Mouse (Mus musculus): Measurements from ENCODE around the gene Apc2. TPM values are rescaled to one million over a fixed set of nuclear protein-coding genes. Genes with fewer than 3 reads are reported as not detected.
A peak's percentile ranks its signal among the peaks of the same experiment; 100 is the strongest.

The Apc2 gene
- polyA plus RNA-seq, 1 experiment from 2014 or later = 9.1 TPM

DNA sequence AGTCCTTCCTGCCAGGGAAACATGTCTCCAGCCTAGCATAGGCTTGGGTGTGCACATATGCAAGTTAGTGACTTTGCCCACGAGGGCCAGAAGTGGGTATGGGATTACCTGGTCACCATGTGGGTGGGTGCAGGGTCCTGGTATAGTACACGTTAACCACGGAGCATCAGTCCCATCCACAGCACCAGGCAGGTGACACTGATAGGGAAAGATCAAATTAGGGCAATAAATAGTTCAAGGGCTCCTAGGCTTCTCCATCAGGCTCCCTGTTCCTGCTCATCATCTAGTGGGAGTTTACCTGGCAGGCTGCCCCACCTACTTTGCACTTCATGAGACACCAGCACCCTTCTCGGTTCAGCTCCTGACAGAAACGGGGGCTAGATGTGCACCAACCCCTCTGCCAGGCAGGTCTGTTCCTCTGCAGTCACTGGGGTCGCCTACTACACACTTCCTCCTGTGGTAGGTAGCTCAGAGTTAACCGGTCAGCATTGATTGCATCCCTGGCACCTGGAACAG lies 931 bp upstream of the Apc2 start:
- ATAC-seq (replicated peaks; ENCODE audit: low FRiP score, low TSS enrichment, low read depth) (no peak), DNase-seq (ENCODE audit: low spot score) (no peak)
- H3K4me3 ChIP-seq (ENCODE audit: low read depth, low read length) = no peak overlapping the region
- H3K4me2 ChIP-seq (ENCODE audit: low read length) = no peak overlapping the region
- WGBS = 39% methylated on average over 7 of the region's 7 CpGs
- H3K4me1 ChIP-seq (replicated peaks; ENCODE audit: control insufficient read depth, insufficient read depth, low read length) = peaks cover 18% of the 10 kb centered on the region
- no peak overlapping the region for H3K9ac ChIP-seq (ENCODE audit: low read length)
- no peaks in the 10 kb centered on the region for H3K9me3 ChIP-seq (ENCODE audit: control insufficient read depth, low read length)
- no peak overlapping the region for H3K27ac ChIP-seq (ENCODE audit: low read depth)
- H3K36me3 ChIP-seq (ENCODE audit: control insufficient read depth, insufficient read depth, low read length) = peaks cover 21% of the 10 kb centered on the region
- peaks cover 29% of the 10 kb centered on the region for H3K27me3 ChIP-seq (replicated peaks; ENCODE audit: control insufficient read depth, insufficient read depth, low read length)

DNA sequence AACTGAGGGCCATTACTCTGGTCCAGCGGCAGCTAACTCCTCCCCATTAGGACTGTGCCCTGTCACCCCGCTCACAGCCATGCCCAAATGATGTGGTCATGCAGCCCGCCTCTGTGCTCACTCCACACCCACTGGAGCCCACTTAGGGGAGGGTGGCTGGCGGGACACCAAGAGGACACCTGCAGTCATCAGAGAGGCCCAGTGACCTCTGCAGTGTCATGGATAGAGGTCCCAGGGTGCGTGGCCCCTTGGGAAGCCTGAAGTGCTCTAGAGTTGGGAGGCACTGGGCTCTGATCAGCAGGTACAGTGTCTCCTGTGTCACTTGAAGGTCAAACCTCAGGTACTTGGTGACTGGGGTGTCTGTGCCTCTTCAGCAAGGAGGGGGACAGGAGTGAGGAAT lies 1.0 kb downstream of the Apc2 start:
- WGBS = 87% methylated on average over 5 of the region's 5 CpGs
- DNase-seq (ENCODE audit: low spot score) (no peak), ATAC-seq (replicated peaks; ENCODE audit: low FRiP score, low TSS enrichment, low read depth) (no peak)
- Histone ChIP-seq H3K4me1 (replicated peaks; ENCODE audit: control insufficient read depth, insufficient read depth, low read length) (peaks cover 17% of the 10 kb centered on the region), H3K36me3 (ENCODE audit: control insufficient read depth, insufficient read depth, low read length) (peaks cover 21% of the 10 kb centered on the region), H3K4me3 (ENCODE audit: low read depth, low read length) (no peak overlapping the region), H3K27ac (ENCODE audit: low read depth) (no peak overlapping the region), H3K9me3 (ENCODE audit: control insufficient read depth, low read length) (no peaks in the 10 kb centered on the region), H3K4me2 (ENCODE audit: low read length) (no peak overlapping the region; the same call in 1 of the 2 replicates), H3K9ac (ENCODE audit: low read length) (no peak overlapping the region), H3K27me3 (replicated peaks; ENCODE audit: control insufficient read depth, insufficient read depth, low read length) (peaks cover 48% of the 10 kb centered on the region)

DNA sequence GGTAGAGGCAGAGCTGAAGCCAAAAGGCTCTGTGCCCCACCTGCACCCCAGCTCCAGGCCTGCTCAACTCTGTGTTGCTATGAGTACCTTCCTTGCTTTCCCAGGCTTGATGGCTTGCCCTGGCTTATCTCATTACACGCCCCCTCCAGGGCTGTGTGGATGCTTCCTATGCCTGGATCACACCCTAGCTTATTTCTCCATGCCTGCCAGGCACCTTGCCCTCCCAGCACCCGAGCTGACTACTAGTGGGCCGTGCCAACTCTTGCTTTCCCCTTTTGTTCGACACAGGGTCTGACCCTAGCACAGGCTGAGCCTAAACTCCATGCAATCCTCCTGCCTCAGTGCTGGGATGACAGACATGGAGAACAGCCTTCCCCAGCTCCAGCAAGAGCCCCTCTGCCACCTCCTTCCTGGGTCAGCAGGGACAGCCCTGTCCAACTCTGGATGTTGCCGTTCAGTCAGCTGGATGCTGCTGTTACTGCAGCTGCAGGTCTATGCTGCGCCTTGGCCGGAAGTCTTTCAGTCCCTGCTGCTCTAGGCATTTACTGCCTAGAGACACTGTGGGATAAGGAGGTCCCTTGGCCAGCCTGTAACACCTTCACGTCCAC lies 1.9 kb downstream of the Apc2 start:
- no peaks in the 10 kb centered on the region for H3K9me3 ChIP-seq (ENCODE audit: control insufficient read depth, low read length)
- peaks cover 51% of the 10 kb centered on the region for H3K27me3 ChIP-seq (replicated peaks; ENCODE audit: control insufficient read depth, insufficient read depth, low read length)
- DNase-seq (ENCODE audit: low spot score) (no peak), ATAC-seq (replicated peaks; ENCODE audit: low FRiP score, low TSS enrichment, low read depth) (no peak)
- peaks cover 21% of the 10 kb centered on the region for H3K36me3 ChIP-seq (ENCODE audit: control insufficient read depth, insufficient read depth, low read length)
- H3K4me2 ChIP-seq (ENCODE audit: low read length) = no peak overlapping the region
- H3K4me3 ChIP-seq (ENCODE audit: low read depth, low read length) = no peak overlapping the region
- WGBS = 71% methylated on average over 8 of the region's 8 CpGs
- H3K4me1 ChIP-seq (replicated peaks; ENCODE audit: control insufficient read depth, insufficient read depth, low read length) = peaks cover 16% of the 10 kb centered on the region
- no peak overlapping the region for H3K27ac ChIP-seq (ENCODE audit: low read depth)
- no peak overlapping the region for H3K9ac ChIP-seq (ENCODE audit: low read length)

DNA sequence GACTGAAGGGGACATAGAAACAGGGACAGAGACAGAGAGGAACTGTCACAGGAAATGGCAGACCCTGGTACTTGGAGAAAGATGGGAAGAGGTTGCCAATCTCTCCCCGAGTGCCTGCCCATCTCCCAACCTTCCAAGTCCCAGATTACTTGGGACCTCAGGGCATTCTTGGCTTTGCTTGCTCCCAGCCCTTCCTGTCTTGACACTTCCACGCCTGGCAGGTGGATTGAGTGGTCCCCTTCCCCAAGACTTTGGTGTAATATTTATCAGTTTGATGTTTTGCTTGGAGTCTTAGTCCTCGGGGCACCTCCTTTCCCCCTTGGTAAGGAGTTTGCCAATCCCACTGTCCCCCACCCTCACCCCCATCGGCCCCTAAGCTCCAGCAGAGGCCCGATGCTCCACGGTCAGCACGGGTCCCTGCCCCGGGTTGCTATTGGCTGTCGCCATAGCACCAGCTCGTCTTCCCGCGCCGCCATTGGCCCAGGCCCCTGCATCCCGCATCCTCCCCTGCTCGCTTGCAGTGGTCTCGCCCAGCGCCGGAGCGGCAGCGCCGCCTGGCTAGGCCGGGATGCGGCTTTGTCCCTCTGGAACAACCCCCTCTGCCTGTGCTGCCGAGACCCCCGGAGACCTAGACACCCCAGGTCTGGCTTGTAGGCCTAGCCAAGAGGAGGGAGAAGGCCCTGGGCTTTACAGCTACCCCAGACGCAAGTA lies 2.9 kb downstream of the Apc2 start:
- ATAC-seq (replicated peaks; ENCODE audit: low FRiP score, low TSS enrichment, low read depth) (peak; percentile 19; the same call in 1 of the 2 replicates), DNase-seq (ENCODE audit: low spot score) (no peak)
- H3K27ac ChIP-seq (ENCODE audit: low read depth) = no peak overlapping the region
- H3K9ac ChIP-seq (ENCODE audit: low read length) = 0 out of 2 replicates have a peak overlapping the region, but pooled peaks have one; percentile 7
- peaks cover 15% of the 10 kb centered on the region for H3K36me3 ChIP-seq (ENCODE audit: control insufficient read depth, insufficient read depth, low read length)
- 0 out of 2 replicates have a peak overlapping the region, but pooled peaks have one; percentile 8 for H3K4me2 ChIP-seq (ENCODE audit: low read length)
- H3K27me3 ChIP-seq (replicated peaks; ENCODE audit: control insufficient read depth, insufficient read depth, low read length) = peaks cover 56% of the 10 kb centered on the region
- 4% methylated on average over 26 of the region's 26 CpGs for WGBS
- H3K4me1 ChIP-seq (replicated peaks; ENCODE audit: control insufficient read depth, insufficient read depth, low read length) = peaks cover 9% of the 10 kb centered on the region
- H3K4me3 ChIP-seq (ENCODE audit: low read depth, low read length) = peak overlapping the region; percentile 15
- H3K9me3 ChIP-seq (ENCODE audit: control insufficient read depth, low read length) = no peaks in the 10 kb centered on the region

DNA sequence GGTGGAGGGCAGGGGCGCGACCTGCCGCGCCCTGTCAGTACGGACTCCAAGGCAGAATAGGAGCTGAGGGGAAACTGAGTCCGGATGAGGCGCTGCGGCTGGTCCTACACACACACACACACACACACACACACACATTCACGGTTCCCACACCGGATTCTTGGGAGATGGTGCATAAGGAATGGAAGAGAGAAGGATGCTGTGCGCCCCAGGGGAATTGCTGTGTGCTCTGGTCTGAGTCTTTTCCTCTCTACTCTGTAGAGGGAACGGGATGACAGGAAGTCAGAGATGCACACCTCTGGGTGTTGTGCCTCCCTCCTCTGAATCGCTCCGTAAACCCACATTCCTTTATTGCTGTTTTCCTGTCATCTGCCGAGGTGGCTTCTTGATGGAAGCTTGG lies 3.5 kb downstream of the Apc2 start:
- Histone ChIP-seq H3K27me3 (replicated peaks; ENCODE audit: control insufficient read depth, insufficient read depth, low read length) (peaks cover 60% of the 10 kb centered on the region), H3K4me2 (ENCODE audit: low read length) (0 out of 2 replicates have a peak overlapping the region, but pooled peaks have one; percentile 8), H3K36me3 (ENCODE audit: control insufficient read depth, insufficient read depth, low read length) (peaks cover 9% of the 10 kb centered on the region), H3K9me3 (ENCODE audit: control insufficient read depth, low read length) (no peaks in the 10 kb centered on the region), H3K4me3 (ENCODE audit: low read depth, low read length) (peak overlapping the region; percentile 15), H3K27ac (ENCODE audit: low read depth) (no peak overlapping the region), H3K9ac (ENCODE audit: low read length) (0 out of 2 replicates have a peak overlapping the region, but pooled peaks have one; percentile 7), H3K4me1 (replicated peaks; ENCODE audit: control insufficient read depth, insufficient read depth, low read length) (peaks cover 5% of the 10 kb centered on the region)
- WGBS = 5% methylated on average over 15 of the region's 15 CpGs
- ATAC-seq (replicated peaks; ENCODE audit: low FRiP score, low TSS enrichment, low read depth) = no peak
- DNase-seq (ENCODE audit: low spot score) = no peak

DNA sequence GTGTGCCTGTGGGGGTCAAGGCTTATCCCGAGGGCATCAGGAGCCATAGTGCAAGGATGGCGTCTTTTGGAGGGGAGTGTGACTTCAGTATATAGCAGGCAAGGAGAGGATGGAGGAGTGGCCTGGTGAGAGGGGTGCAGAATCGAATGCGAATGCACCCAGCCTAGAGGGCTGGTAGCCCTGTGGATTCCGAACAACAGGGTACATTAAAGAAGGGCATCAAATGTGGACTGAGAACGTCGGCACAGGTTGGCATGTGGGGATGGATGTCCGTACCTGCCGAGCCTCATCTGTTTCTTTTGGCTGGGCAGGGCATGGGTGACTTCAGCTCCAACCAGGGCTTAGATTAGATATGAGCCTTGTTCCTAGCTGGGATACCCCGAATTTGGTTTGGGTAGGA lies 4.0 kb downstream of the Apc2 start:
- Histone ChIP-seq H3K4me1 (replicated peaks; ENCODE audit: control insufficient read depth, insufficient read depth, low read length) (0 out of 2 replicates have a peak, but pooled peaks cover 4% of the 10 kb centered on the region), H3K4me3 (ENCODE audit: low read depth, low read length) (no peak overlapping the region), H3K27ac (ENCODE audit: low read depth) (no peak overlapping the region), H3K9ac (ENCODE audit: low read length) (no peak overlapping the region), H3K4me2 (ENCODE audit: low read length) (no peak overlapping the region), H3K36me3 (ENCODE audit: control insufficient read depth, insufficient read depth, low read length) (peaks cover 4% of the 10 kb centered on the region), H3K9me3 (ENCODE audit: control insufficient read depth, low read length) (no peaks in the 10 kb centered on the region), H3K27me3 (replicated peaks; ENCODE audit: control insufficient read depth, insufficient read depth, low read length) (peaks cover 65% of the 10 kb centered on the region)
- no peak for DNase-seq (ENCODE audit: low spot score)
- WGBS = 51% methylated on average over 10 of the region's 10 CpGs
- no peak for ATAC-seq (replicated peaks; ENCODE audit: low FRiP score, low TSS enrichment, low read depth)

DNA sequence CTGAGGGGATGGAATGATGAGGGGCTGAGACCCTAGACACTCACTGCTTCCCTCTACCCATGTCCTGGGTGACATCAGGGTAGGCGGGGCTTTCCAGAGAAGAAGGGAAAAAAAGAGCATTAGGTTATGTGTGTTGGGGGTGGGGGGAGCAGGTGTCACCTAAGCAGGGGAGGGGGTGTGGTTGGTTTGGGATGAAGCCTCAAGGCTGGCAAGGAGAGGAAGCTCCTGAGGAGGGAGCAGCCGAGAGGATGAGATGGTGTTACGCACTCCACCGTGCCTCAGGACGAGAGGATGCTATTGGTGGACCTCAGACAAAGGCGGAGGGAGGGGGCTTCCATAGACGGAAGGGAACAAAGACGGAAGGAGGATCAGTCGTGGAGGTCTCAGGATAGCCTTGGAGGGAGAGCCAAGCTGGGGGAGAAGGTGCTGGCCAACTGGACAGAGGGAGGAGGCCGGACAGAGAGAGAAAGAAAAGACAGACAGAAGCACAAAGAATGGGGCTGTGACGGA lies 5.0 kb downstream of the Apc2 start:
- Histone ChIP-seq H3K27ac (ENCODE audit: low read depth) (no peak overlapping the region), H3K9ac (ENCODE audit: low read length) (no peak overlapping the region), H3K4me1 (replicated peaks; ENCODE audit: control insufficient read depth, insufficient read depth, low read length) (0 out of 2 replicates have a peak, but pooled peaks cover 4% of the 10 kb centered on the region), H3K4me3 (ENCODE audit: low read depth, low read length) (no peak overlapping the region), H3K27me3 (replicated peaks; ENCODE audit: control insufficient read depth, insufficient read depth, low read length) (peaks cover 73% of the 10 kb centered on the region), H3K9me3 (ENCODE audit: control insufficient read depth, low read length) (no peaks in the 10 kb centered on the region), H3K4me2 (ENCODE audit: low read length) (no peak overlapping the region), H3K36me3 (ENCODE audit: control insufficient read depth, insufficient read depth, low read length) (no peaks in the 10 kb centered on the region)
- WGBS = 32% methylated on average over 11 of the region's 11 CpGs
- DNase-seq (ENCODE audit: low spot score) (no peak), ATAC-seq (replicated peaks; ENCODE audit: low FRiP score, low TSS enrichment, low read depth) (no peak)

DNA sequence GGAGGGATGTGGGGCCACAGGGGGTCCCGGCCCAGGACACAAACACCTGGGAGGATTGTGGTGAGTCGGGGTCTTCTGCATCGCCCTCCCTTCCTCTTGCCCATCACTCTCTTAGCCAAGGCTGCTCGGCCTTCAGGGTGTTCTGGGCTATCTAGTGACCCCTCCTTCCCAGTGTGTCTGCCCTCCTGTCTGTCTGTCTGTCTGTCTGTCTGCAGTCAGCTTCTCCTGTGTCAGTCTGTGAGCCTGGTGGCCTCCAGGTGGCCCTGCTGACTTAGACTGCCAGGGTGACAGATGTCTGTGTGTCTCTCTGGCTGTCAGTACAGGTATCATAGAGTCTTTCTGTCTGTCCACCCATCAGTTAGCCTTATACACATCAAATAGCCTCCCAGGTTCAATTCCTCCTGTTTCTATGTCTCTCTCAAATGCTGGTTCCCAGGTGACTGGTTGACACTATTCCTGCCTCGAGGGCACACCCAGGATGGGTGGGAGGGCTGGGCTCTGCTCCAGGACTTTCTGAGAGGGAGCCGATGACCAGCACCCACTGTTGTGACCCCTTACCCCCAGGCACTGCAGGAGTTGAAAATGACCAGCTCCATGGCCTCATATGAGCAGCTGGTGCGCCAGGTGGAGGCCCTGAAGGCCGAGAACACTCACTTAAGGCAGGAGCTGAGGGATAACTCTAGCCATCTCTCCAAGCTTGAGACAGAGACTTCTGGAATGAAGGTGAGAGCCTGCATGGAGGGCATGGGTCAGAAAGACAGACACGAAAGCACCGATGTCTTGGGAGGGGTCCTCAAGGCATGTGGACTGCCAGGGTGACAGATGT lies 5.7 kb downstream of the Apc2 start:
- H3K4me3 ChIP-seq (ENCODE audit: low read depth, low read length) = no peak overlapping the region
- H3K36me3 ChIP-seq (ENCODE audit: control insufficient read depth, insufficient read depth, low read length) = no peaks in the 10 kb centered on the region
- H3K4me2 ChIP-seq (ENCODE audit: low read length) = peak overlapping the region; percentile 16; the same call in 1 of the 2 replicates
- peaks cover 79% of the 10 kb centered on the region for H3K27me3 ChIP-seq (replicated peaks; ENCODE audit: control insufficient read depth, insufficient read depth, low read length)
- 79% methylated on average over 9 of the region's 10 CpGs for WGBS
- no peak overlapping the region for H3K27ac ChIP-seq (ENCODE audit: low read depth)
- H3K4me1 ChIP-seq (replicated peaks; ENCODE audit: control insufficient read depth, insufficient read depth, low read length) = 0 out of 2 replicates have a peak, but pooled peaks cover 1% of the 10 kb centered on the region
- no peak for ATAC-seq (replicated peaks; ENCODE audit: low FRiP score, low TSS enrichment, low read depth)
- no peak overlapping the region for H3K9ac ChIP-seq (ENCODE audit: low read length)
- no peaks in the 10 kb centered on the region for H3K9me3 ChIP-seq (ENCODE audit: control insufficient read depth, low read length)
- DNase-seq (ENCODE audit: low spot score) = no peak
